Mouse (Mus musculus) urinary bladder, adult 2 months (tissue): ENCODE data around the gene Eef2. TPM values are rescaled to one million over a fixed set of nuclear protein-coding genes. Genes with fewer than 3 reads are reported as not detected.

Experiments used
- DNase-seq: peaks from one replicate; pipeline ENCODE4 v3.0.0; 2022; ENCODE audit warnings: low spot score
- polyA plus RNA-seq: library from polyadenylated mRNA; depleted of rRNA; stranded (reverse); fragments of >200 nt; gene quantifications from 2 replicates; pipeline ENCODE4 v1.2.3, GENCODE M21; 2012; rRNA removed

Gene Eef2
- 1,109 and 1,486 TPM in 2 replicates for polyA plus RNA-seq

GRCm38 (mm10) chr10:81176466-81177271, at the start of gene Eef2:
Gene Eef2 (plus strand): TSS chr10:81176631.
- peak; percentile 100 for DNase-seq

GRCm38 (mm10) chr10:81134181-81134587, 42.2 kb upstream of the Eef2 start:
- no peak for DNase-seq

GRCm38 (mm10) chr10:81134966-81135681, 41.3 kb upstream of the Eef2 start, which contains the start of gene Zbtb7a:
Gene Zbtb7a (plus strand): TSS chr10:81135220.
- DNase-seq: no peak

- DNase-seq: no peak
Measured at GRCm38 (mm10) chr10:81135831-81136705, 40.4 kb upstream of the Eef2 start.

- DNase-seq: peak; percentile 86
Measured at GRCm38 (mm10) chr10:81136706-81137231, 39.7 kb upstream of the Eef2 start.

GRCm38 (mm10) chr10:81137252-81138130, 38.9 kb upstream of the Eef2 start:
- DNase-seq: peak; percentile 99

- DNase-seq: no peak
Measured at GRCm38 (mm10) chr10:81138131-81138782, 38.2 kb upstream of the Eef2 start.

GRCm38 (mm10) chr10:81138821-81139528, 37.5 kb upstream of the Eef2 start:
- no peak for DNase-seq

GRCm38 (mm10) chr10:81139529-81139846, 36.9 kb upstream of the Eef2 start:
- DNase-seq: no peak

GRCm38 (mm10) chr10:81140005-81140404, 36.4 kb upstream of the Eef2 start:
- no peak for DNase-seq

GRCm38 (mm10) chr10:81140717-81141454, 35.5 kb upstream of the Eef2 start:
- no peak for DNase-seq

GRCm38 (mm10) chr10:81141455-81142210, 34.8 kb upstream of the Eef2 start:
- no peak for DNase-seq

GRCm38 (mm10) chr10:81142551-81142981, 33.9 kb upstream of the Eef2 start:
- no peak for DNase-seq

GRCm38 (mm10) chr10:81143157-81143633, 33.2 kb upstream of the Eef2 start:
- DNase-seq: no peak

GRCm38 (mm10) chr10:81143845-81144437, 32.5 kb upstream of the Eef2 start:
- no peak for DNase-seq

- no peak for DNase-seq
Measured at GRCm38 (mm10) chr10:81144667-81145066, 31.8 kb upstream of the Eef2 start.

GRCm38 (mm10) chr10:81145307-81145706, 31.1 kb upstream of the Eef2 start:
- DNase-seq: no peak

GRCm38 (mm10) chr10:81145778-81146177, 30.7 kb upstream of the Eef2 start:
- no peak for DNase-seq
